Mouse (Mus musculus) liver, embryonic 16.5 days (tissue): ENCODE results near the gene Prdx5. TPM values are rescaled to one million over a fixed set of nuclear protein-coding genes. Genes with fewer than 3 reads are reported as not detected.

Experiments
- ATAC-seq: fragments of 200-750 bp; cut with Nextera tagmentation; 2 replicates; pipeline ENCODE4 v1.8.0; 2017; ENCODE audit warnings: low read depth, mild to moderate bottlenecking, moderate number of reproducible peaks, moderate library complexity
- H3K27ac ChIP-seq: fragments of 300-500 bp; sonication (generic); 2 replicates; pipeline ENCODE4 v1.5.1; 2014; ENCODE audit warnings: mild to moderate bottlenecking, low read length
- H3K27me3 ChIP-seq: fragments of 300-500 bp; sonication (generic); 2 replicates; pipeline ENCODE4 v1.6.1; 2014; ENCODE audit warnings: low read depth, low read length, mixed read lengths; ENCODE audit not compliant: control insufficient read depth, insufficient read depth
- H3K36me3 ChIP-seq: fragments of 300-500 bp; sonication (generic); 2 replicates; pipeline ENCODE4 v1.6.1; 2014; ENCODE audit warnings: mild to moderate bottlenecking; ENCODE audit not compliant: control insufficient read depth, insufficient read depth
- H3K4me1 ChIP-seq: fragments of 300-500 bp; sonication (generic); 2 replicates; pipeline ENCODE4 v1.6.1; 2014; ENCODE audit warnings: low read depth, low read length, mixed read lengths; ENCODE audit not compliant: control insufficient read depth
- H3K4me2 ChIP-seq: fragments of 300-500 bp; sonication (generic); 2 replicates; pipeline ENCODE4 v1.6.1; 2014; ENCODE audit warnings: low read depth, low read length, mixed read lengths
- H3K4me3 ChIP-seq: fragments of 300-500 bp; sonication (generic); 2 replicates; pipeline ENCODE4 v1.5.1; 2014; ENCODE audit warnings: low read depth, mild to moderate bottlenecking, low read length
- H3K9ac ChIP-seq: fragments of 300-500 bp; sonication (generic); 2 replicates; pipeline ENCODE4 v1.6.1; 2014; ENCODE audit warnings: low read depth, low read length
- H3K9me3 ChIP-seq: fragments of 300-500 bp; sonication (generic); replicated peaks from 2 replicates; pipeline ENCODE4 v1.6.1; 2016; ENCODE audit warnings: low read length; ENCODE audit not compliant: control insufficient read depth
- WGBS: fragments of 180-500 bp; shearing (Covaris S2); extraction: QIAGEN DNeasy Blood & Tissue Kit; methylation state at CpG from one replicate; pipeline ENCODE4 v1.1.7; 2014; ENCODE audit not compliant: insufficient replicate concordance; 5-methylcytosine and 5-hydroxymethylcytosine counted together
- polyA plus RNA-seq: library from polyadenylated mRNA; unstranded; fragments of >200 nt; fragmentation: Nextera tagmentation; extraction: Ambion mirVana; gene quantifications from 2 replicates; pipeline ENCODE4 v1.2.1, GENCODE M21; 2015

Prdx5 gene
- polyA plus RNA-seq, 1 experiment from 2014 or later = 161 TPM

- no peaks in the 10 kb centered on the region for H3K27me3 ChIP-seq
- H3K4me3 ChIP-seq = no peak overlapping the region; the same call in 1 of the 2 replicates
- WGBS = 59% methylated on average over 5 of the region's 5 CpGs
- no peaks in the 10 kb centered on the region for H3K36me3 ChIP-seq
- H3K4me2 ChIP-seq = peak overlapping the region; percentile 96
- H3K9ac ChIP-seq = no peak overlapping the region
- no peak overlapping the region for H3K27ac ChIP-seq
- no peaks in the 10 kb centered on the region for H3K9me3 ChIP-seq
- peaks cover 28% of the 10 kb centered on the region for H3K4me1 ChIP-seq
- no peak for ATAC-seq
Measured at GRCm38 (mm10) chr19:6949951-6950350, 40.0 kb upstream of the Prdx5 start.

- no peaks in the 10 kb centered on the region for H3K9me3 ChIP-seq
- WGBS = 79% methylated on average over 5 of the region's 5 CpGs
- H3K4me2 ChIP-seq = no peak overlapping the region
- H3K4me1 ChIP-seq = peaks cover 28% of the 10 kb centered on the region
- no peak overlapping the region for H3K9ac ChIP-seq
- no peak overlapping the region for H3K4me3 ChIP-seq
- H3K27me3 ChIP-seq = no peaks in the 10 kb centered on the region
- ATAC-seq = no peak
- H3K27ac ChIP-seq = no peak overlapping the region
- H3K36me3 ChIP-seq = no peaks in the 10 kb centered on the region
Measured at GRCm38 (mm10) chr19:6949532-6949931, 39.6 kb upstream of the Prdx5 start.

- no peak overlapping the region for H3K4me3 ChIP-seq
- H3K27ac ChIP-seq = no peak overlapping the region
- H3K27me3 ChIP-seq = no peaks in the 10 kb centered on the region
- WGBS = 70% methylated on average over 4 of the region's 4 CpGs
- no peaks in the 10 kb centered on the region for H3K9me3 ChIP-seq
- H3K36me3 ChIP-seq = no peaks in the 10 kb centered on the region
- H3K4me1 ChIP-seq = peaks cover 28% of the 10 kb centered on the region
- no peak overlapping the region for H3K4me2 ChIP-seq
- H3K9ac ChIP-seq = no peak overlapping the region
- no peak for ATAC-seq
Measured at GRCm38 (mm10) chr19:6948186-6948585, 38.3 kb upstream of the Prdx5 start.

GRCm38 (mm10) chr19:6947742-6948141, 37.8 kb upstream of the Prdx5 start:
- Histone ChIP-seq H3K4me1 (peaks cover 28% of the 10 kb centered on the region), H3K36me3 (no peaks in the 10 kb centered on the region), H3K4me3 (no peak overlapping the region), H3K4me2 (no peak overlapping the region), H3K9ac (no peak overlapping the region), H3K27ac (no peak overlapping the region), H3K9me3 (no peaks in the 10 kb centered on the region), H3K27me3 (no peaks in the 10 kb centered on the region)
- no peak for ATAC-seq
- 54% methylated on average over 4 of the region's 4 CpGs for WGBS

- no peak overlapping the region for H3K9ac ChIP-seq
- H3K27ac ChIP-seq = no peak overlapping the region
- no peaks in the 10 kb centered on the region for H3K9me3 ChIP-seq
- WGBS = 80% methylated on average over 6 of the region's 6 CpGs
- H3K27me3 ChIP-seq = no peaks in the 10 kb centered on the region
- no peaks in the 10 kb centered on the region for H3K36me3 ChIP-seq
- ATAC-seq = no peak
- H3K4me3 ChIP-seq = no peak overlapping the region
- H3K4me1 ChIP-seq = peaks cover 17% of the 10 kb centered on the region
- H3K4me2 ChIP-seq = no peak overlapping the region
Measured at GRCm38 (mm10) chr19:6943709-6944108, 33.8 kb upstream of the Prdx5 start.

GRCm38 (mm10) chr19:6942764-6943163, 32.9 kb upstream of the Prdx5 start:
- no peaks in the 10 kb centered on the region for H3K36me3 ChIP-seq
- peaks cover 17% of the 10 kb centered on the region for H3K4me1 ChIP-seq
- H3K4me3 ChIP-seq = peak overlapping the region; percentile 79
- 20% methylated on average over 5 of the region's 5 CpGs for WGBS
- H3K9ac ChIP-seq = peak overlapping the region; percentile 69
- peak overlapping the region; percentile 58 for H3K27ac ChIP-seq
- H3K9me3 ChIP-seq = no peaks in the 10 kb centered on the region
- no peaks in the 10 kb centered on the region for H3K27me3 ChIP-seq
- ATAC-seq = no peak
- H3K4me2 ChIP-seq = peak overlapping the region; percentile 93

- H3K9ac ChIP-seq = peak within 1 kb of the TSS; percentile 81
- no peaks in the 10 kb centered on the region for H3K27me3 ChIP-seq
- peak; percentile 92 for ATAC-seq
- H3K4me1 ChIP-seq = peaks cover 17% of the 10 kb centered on the region
- no peaks in the 10 kb centered on the region for H3K36me3 ChIP-seq
- WGBS = 0% methylated on average over 27 of the region's 27 CpGs
- H3K27ac ChIP-seq = peak within 1 kb of the TSS; percentile 89
- peak within 1 kb of the TSS; percentile 79 for H3K4me3 ChIP-seq
- H3K4me2 ChIP-seq = peak within 1 kb of the TSS; percentile 93
- H3K9me3 ChIP-seq = no peaks in the 10 kb centered on the region
Measured at GRCm38 (mm10) chr19:6942249-6942691, 32.4 kb upstream of the Prdx5 start, which contains the start of gene Gpr137. Gene Gpr137, minus strand, starts transcription at chr19:6942480.

- Histone ChIP-seq H3K4me3 (peak within 1 kb of the TSS; percentile 79), H3K36me3 (no peaks in the 10 kb centered on the region), H3K9ac (peak within 1 kb of the TSS; percentile 81), H3K4me1 (peaks cover 17% of the 10 kb centered on the region), H3K27me3 (no peaks in the 10 kb centered on the region), H3K27ac (peak within 1 kb of the TSS; percentile 89), H3K4me2 (peak within 1 kb of the TSS; percentile 93), H3K9me3 (no peaks in the 10 kb centered on the region)
- under 1% methylated on average over 83 of the region's 83 CpGs for WGBS
- ATAC-seq = peak; percentile 78
Measured at GRCm38 (mm10) chr19:6941372-6942248, 31.7 kb upstream of the Prdx5 start, which contains the start of gene Bad. Gene Bad, plus strand, starts transcription at chr19:6941861.
